Mouse (Mus musculus) central nervous system, embryonic 11.5 days (tissue): ENCODE measurements around the gene Arpp19. TPM values are rescaled to one million over a fixed set of nuclear protein-coding genes. Genes with fewer than 3 reads are reported as not detected.

Experiments used
- polyA plus RNA-seq: library from polyadenylated mRNA; depleted of rRNA; stranded (reverse); fragments of >200 nt; gene quantifications from 2 replicates; pipeline ENCODE4 v1.2.3, GENCODE M21; 2012; rRNA removed

The Arpp19 gene
- 123 and 148 TPM in 2 replicates for polyA plus RNA-seq

DNA sequence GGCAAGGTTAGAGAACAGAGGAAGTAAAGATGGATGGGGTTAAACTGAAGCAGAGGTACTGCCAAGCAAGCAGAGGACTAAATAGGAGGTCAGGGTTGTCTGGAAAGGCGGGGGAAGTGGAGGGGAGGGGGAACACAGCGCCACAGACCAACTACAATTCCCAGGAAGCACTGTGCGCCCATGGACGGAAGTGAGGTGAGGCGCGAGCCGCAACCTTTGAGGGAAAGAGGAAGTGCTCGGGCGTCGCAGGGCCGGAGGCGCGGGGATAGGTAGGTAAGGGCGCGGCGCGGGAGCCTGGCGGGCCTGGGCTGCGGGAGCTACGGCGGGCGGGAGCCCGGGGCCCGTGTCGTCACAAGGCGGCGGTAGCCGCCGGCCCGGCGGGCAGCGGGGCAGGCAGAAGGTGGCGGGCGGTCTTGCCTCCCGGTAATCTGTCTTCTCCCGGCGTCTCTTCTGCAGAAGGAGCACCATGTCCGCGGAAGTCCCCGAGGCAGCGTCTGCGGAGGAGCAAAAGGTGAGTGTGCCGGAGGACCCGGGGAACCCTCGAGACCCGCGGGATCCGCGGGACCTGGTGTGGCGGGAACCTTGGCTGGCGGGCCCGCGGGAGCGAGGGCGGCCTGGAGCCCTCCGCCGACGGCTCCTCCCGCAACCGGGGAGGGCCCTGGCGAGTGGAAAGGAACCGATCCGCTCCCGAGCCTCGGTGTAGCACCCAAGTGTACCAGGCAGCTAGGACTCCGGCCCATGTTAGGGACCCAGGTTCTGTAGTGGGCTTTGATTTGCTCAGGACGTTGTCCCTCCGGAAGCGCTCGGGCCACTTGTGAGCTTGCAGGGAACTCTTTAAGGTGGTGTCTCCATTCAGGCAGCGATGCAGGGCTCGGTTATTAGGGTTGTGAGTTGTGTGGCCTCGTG, at the start of gene Arpp19:
Arpp19 (plus strand) TSS at position 164 of the 906 bp plus-strand sequence.

DNA sequence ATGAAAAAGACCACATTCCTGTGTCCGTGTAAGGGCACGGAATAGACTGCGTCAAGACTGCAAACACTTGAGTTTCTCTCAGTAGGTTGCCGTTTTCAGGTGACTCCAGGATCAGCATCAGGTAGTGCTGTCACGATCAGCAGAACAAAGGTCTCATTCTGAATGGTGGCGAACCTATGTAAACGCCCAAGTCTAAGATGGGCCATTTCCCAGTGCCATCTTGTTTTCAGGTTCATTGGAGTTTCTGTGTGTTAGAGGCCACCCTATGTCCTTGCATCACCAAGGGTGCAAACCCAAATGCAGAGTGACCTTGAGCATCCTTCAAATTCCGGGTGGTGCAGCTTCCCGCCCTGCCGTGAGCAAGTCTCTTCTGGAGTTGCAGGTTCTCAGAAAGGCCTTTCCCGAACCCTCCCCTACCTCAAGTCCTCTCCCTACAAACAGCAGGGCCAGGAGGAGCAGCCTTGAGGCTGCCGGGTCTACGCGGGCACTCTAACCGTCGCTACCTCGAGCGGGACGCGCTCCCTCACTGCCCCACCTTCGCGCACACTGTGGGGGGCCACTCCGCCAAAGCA, 33.1 kb downstream of the Arpp19 start, which contains the start of gene Myo5a:
Myo5a (plus strand) TSS at position 559 of the 572 bp plus-strand sequence.

Other genes with a start within 250 kb of the Arpp19 start
- gene Onecut1, start 175.7 kb upstream of the Arpp19 start, polyA plus RNA-seq, result 5.6 and 6.8 TPM in 2 replicates
- gene Fam214a, start 84.7 kb upstream of the Arpp19 start, polyA plus RNA-seq, result 13.7 and 14.9 TPM in 2 replicates
- gene Myo5a, start 33.4 kb downstream of the Arpp19 start, polyA plus RNA-seq, result 38.7 and 43.9 TPM in 2 replicates
- gene Myo5c, start 194.4 kb downstream of the Arpp19 start, polyA plus RNA-seq, result 1.4 TPM in 2 replicates